Mouse (Mus musculus): ENCODE results near the gene Mrpl38.

DNA sequence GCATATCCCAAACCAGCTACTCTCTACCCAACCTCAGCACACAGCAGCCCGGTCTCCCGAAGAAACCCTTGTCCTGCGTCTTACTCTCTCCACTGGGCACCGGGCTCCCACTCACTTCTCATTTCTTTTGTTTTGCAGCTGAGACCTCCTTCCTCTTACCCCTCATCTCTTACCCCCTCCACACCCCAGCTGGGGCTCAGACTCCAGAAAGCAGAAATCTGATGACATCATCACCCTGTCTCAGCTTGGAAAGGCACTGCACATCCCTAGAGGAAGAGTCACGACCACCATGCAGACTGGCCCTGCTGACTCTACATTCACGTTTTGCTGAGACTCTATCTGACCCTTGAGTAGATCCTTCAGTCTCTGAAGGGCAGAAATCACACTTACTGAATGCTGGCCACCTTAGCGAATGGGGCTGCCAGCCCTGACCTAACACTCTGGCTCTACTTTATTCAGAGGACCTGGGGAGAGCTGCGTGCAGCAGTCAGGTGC lies 8.6 kb downstream of the Mrpl38 start:
- TF ChIP-seq CTCF (IDR thresholded peaks at IDR 0.05; ENCODE audit: insufficient read depth, low read depth, low read length) (no peak), POLR2A (IDR thresholded peaks at IDR 0.05; ENCODE audit: insufficient read depth, low read depth, low read length) (no peak; the same call in 1 of the 2 replicates)
